Mouse (Mus musculus): ENCODE results near the gene Hsd3b6.
"Not testable (repeated sequence)": the region's sequence is repeated elsewhere in the genome, so short reads cannot be mapped to it uniquely, and the experiment has no call there.

Hsd3b6 gene

DNA sequence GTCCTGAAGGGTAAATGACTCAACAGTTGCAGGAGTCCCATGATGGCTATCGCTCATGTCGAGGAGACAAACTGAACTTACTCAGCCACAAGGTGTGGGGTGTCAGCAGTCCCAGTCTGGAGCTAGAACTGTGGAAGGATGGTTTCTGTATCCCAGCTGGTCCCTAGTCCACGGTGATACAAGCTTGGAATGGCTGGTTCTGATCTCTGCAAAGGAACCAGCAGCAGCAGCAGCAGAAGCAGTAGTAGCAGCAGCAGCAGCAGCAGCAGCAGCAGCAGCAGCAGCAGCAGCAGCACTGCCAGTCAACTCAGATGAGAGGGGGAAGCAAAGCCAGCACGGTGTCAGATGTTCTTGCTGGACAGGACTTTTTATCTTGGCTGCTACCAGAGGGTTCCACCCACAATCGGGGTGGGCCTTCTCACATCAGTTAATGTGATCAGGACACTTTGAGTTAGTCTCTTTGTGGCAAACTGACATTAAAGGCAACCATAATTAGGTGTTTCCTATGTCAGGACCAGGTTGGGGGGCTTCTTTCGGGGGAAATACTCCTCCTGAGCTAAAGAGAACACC is at the start of gene Hsd3b6:
Gene Hsd3b6 (minus strand): TSS at position 343 of the 570 bp plus-strand sequence.
- DNase-seq (ENCODE audit: low spot score in 2 of 2) = no peak

DNA sequence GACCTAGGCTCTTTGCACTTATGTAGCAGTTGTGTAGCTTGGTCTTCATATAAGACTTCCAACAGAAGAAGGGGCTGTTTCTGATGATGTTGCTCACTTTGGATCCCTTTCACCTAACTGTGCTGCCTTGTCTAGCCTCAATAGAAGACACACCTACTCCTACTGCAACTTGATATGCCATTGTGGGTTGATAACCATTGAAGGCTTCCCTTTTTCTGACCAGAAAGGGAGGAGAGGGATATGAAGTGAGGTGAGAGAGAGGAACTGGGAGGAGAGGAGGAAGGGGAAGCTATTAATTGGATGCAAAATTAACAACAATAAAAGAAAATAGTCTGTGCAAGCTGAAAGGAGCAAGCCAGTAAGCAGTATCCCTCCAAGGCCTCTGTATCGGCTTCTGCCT is 48.6 kb upstream of the Hsd3b6 start:
- DNase-seq (ENCODE audit: low spot score in 2 of 2) = no peak

DNA sequence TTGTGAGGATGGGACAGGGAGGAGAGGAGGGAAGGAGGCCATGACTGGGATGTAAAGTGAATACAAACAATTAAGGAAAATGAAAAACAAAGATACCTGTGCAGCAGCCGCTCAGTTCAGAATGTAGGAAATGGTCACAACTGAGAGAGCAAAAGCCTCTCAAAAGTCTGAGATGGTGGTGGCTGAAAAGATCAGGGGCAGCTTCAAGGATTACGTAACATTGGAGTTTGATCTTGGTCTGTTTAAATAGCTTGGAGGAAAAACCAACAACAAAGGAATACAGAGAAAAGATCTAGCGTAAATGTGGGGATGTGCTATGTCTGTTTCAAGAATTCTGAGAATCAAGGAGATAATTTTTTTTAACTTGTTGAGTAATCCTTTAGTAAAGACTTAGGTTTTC is 45.3 kb upstream of the Hsd3b6 start, which contains the start of gene Hsd3b1:
Gene Hsd3b1 (minus strand): TSS at position 219 of the 400 bp plus-strand sequence.
- DNase-seq (ENCODE audit: low spot score in 2 of 2) = no peak

DNA sequence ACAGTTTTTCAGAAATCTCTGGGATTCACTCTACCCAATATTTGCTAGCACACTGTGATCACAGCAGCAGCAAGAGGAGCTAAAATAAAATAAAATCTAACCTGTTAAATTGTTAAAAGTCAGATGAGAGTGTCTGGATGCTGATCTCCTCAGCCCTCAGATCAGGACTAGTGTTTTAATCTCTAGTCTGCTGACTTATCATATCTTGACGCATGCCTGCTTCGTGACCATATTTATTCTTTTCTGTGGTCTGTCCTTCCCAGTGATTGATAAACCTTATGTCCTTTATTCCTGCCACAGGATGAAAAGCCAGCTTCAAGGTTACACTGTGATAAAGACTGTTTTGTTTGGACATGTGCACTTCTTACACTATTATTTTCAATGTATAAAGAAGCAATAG is 43.8 kb upstream of the Hsd3b6 start:
- no peak for DNase-seq (ENCODE audit: low spot score in 2 of 2)

DNA sequence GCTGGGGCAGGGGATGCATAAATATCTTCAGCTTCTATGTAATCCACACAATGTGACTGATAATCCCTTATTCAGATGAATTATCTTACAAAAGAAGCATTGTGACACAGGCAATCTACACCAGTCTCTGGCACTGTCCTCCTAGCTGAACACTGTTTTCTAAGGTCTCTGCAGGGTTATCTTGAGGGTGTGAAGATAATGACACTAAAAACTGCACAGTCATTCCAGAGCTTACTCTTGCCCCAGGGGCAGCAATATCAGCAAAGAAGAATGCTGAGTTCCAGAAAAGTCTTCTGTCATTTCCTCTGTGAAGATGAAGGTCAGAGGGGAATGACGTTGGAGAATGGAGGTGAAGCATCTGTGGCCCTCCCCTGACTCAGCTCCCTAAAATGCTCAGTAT is 42.6 kb upstream of the Hsd3b6 start:
- no peak for DNase-seq (ENCODE audit: low spot score in 2 of 2)

DNA sequence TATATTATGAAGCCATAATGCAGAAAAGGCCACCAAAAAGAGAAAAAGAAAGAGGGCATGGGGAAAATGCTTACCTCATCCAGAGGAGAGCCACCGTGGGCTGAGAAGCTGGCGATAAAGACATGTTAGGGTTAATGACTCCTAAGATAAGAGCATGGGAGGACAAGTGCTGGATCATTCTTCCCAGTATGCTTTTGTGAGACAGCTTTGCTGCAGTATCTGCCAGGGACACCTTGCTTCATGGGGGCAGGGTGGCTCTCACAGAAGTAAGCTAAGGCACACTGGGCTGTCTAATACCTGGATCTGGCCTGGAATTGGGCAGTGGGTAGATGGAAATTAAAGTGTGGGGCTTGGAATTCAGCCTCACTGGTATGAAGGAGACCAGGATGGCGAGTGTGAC is 40.9 kb upstream of the Hsd3b6 start:
- DNase-seq (ENCODE audit: low spot score in 2 of 2) = no peak

DNA sequence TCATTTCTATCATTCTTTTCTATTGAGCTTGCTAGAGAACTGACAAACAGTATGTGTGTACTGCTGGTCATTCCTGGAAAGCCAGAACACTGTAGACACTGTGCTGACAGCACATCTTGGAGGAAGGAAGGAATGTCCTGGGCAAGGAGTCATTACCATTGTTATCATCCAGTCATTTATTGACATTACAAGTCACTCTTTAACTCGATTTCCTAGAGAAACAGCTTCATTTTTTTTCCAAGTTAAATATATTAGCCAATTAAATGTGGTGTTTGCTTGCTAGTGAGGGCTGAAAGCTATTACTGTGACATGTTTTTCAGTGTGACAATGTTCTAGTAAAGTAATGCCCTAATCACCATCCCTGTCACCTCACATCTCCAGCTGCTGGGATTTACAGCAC is 39.4 kb upstream of the Hsd3b6 start:
- DNase-seq (ENCODE audit: low spot score in 2 of 2) = no peak

DNA sequence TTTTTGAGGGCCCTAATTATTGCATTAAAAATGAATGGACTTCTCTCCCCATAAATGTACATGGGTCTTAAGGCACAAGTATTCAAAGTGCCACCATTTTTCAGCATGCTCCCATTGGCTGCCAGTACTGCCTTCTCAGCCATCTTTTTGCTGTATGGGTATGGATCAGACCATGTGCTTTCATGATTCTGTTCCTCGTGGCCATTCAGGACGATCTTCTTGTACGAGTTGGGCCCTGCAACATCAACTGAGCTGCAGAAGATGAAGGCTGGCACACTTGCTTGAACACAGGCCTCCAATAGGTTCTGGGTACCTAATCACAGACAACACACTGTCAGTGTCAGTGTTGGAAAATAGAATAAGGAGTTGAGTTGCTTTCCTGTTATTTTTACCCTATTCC is 38.8 kb upstream of the Hsd3b6 start:
- no peak for DNase-seq (ENCODE audit: low spot score in 2 of 2)

DNA sequence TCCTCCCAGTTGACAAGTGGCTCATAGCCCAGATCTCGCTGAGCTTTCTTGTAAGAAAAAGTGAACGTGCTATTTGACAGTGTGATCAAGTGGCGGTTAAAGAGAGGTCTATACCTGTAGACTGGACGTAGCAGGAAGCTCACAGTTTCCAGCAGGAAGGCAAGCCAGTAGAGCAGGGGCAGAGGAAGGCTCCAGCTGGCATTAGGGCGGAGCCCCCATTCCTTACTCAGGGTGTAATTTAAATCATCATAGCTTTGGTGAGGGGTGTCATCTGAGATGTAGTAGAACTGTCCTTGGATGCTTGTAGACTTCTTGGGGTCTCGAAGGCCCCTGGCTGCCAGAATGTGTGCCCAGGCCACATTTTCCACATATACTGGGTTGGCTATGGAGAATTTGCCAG is 38.4 kb upstream of the Hsd3b6 start:
- DNase-seq (ENCODE audit: low spot score in 2 of 2) = no peak

DNA sequence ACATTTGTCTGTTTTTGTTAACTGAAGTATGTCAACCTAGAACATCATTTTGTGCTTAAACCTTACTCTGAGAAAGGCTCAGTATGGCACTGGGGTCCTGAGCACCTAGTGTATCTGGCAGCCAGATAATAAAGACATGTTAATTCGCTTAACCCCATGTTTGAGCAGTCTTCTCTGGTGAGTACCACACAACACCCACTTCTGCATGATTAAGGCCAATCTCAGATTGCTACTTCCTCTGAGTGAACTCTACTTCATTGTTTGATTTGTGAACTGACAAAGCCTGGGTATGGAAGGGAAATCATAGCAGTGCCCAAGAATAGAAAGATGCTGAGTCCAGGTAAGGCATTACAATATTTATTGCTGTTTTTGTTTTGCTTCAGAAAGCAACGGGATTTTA is 37.6 kb upstream of the Hsd3b6 start:
- DNase-seq (ENCODE audit: low spot score in 2 of 2) = no peak

DNA sequence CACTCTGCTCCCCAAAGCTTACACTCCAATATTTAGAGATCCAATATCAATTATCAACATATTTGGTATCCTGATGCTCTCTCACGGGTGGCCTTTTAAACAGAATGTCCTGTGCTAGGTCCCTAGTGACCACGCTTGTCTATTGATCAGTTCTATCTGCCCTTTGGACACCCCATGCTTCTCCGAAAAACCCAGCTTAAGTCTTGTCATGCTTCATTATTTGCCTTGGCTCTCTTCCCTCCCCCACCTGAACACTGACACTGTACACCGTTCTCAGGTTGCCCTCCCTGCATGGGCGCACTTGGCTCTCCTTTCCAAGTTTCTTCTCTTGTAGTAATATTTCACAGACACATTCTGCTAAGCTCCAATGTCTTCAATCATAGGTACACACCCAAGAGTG is 36.0 kb upstream of the Hsd3b6 start:
- no peak for DNase-seq (ENCODE audit: low spot score in 2 of 2)

DNA sequence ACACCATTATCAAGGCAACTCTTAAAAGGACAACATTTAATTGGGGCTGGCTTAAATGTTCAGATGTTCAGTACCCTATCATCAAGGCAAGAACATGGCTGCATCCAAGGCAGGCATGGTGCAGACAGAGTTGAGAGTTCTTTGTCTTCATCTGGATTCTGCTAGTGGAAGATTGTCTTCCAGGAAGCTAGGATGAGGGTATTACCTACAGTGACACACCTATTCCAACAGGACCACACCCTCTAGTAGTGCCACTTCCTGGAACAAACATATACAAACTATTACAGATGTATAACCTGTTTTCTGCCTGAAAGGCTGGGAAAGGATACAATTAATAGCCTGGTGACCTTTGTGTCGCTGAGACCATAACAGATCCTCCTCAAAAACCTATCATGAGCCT is 34.7 kb upstream of the Hsd3b6 start:
- DNase-seq (ENCODE audit: low spot score in 2 of 2) = no peak

DNA sequence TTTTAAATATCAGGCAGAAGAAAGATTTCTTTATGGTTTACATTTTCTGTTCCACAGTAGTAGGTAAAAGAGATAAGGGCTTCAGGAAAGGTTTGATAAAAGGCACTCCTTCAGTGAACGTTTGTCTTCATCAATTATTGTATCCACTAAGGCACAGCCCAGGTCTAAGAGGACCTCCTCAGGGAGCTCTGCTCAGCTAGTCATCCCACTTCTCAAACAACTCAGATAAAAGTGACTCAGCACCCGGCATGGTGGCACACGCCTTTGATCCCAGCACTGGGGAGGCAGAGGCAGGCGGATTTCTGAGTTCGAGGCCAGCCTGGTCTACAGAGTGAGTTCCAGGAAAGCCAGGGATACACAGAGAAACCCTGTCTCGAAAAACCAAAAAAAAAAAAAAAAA is 1.6 kb downstream of the Hsd3b6 start:
- DNase-seq (ENCODE audit: low spot score in 2 of 2) = not testable (repeated sequence)

DNA sequence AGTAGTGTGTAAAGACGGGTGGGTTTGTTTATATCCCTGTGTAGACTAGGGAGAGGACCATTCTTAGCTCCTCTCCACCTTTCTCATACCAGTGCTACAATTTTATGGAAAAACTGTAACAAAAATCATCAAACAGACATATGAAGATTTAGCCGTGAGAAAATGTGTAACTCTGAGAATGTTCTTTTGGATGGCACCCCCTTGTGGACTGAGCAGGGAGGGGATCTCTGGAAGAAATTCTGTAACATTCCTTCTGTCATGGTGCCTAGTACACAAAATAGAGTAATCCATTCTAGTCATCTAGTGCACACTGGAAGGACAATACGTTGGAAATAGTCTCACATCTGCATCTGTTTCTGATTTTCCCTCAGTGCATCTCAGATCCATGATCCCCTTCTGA is 9.2 kb downstream of the Hsd3b6 start:
- not testable (repeated sequence) for DNase-seq (ENCODE audit: low spot score in 2 of 2)

DNA sequence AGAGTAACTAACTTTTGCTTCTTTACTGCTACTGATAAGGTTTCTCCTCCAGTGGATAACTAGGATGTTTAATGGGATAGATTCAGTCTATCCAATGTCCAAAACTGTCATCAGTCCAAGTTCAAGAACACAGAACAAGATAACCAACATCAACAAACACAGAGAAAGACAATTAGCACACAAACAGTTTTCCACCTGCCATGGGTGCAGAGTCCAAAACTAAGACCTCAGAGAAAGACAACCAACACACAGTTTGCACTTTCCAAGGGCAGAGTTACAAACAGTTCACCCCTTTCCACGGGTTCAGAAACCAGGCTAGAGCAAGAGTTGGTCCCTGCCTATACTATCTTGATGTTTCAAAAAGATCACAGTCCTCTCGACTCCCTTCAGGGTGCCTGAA is 27.7 kb downstream of the Hsd3b6 start:
- DNase-seq (ENCODE audit: low spot score in 2 of 2) = no peak

DNA sequence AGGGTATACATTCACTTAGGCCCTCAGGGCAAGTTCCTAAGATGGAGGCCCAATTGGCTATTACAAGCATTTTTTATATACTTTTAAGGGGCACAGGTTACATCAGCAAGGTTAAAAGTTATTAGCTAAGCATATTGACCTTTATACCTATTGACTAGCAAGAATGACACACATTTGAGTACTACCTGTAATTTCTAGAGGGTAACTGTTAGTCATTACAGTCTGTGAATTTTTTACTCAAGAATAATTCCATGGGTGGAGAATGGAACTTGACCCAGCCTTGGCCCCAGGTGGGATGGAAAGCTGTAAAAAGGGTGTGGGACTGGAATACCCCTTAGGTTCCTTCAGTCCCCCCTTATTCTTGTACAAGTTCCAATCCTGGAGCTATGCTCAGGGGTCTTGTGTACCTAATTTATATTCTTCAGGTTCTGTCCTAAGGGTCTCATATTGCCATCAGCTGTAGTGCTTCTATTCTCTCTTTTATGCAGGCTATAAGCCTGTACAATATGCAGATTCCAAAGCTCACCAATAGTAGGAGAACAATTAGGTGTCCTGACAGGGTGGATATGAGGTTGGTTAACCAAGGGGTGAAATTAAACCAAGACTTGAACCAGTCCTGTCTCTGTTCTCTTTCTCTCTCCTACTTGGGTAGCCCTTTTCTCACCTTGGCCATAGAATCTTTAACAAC is 31.9 kb downstream of the Hsd3b6 start:
- no peak for DNase-seq (ENCODE audit: low spot score in 2 of 2)

DNA sequence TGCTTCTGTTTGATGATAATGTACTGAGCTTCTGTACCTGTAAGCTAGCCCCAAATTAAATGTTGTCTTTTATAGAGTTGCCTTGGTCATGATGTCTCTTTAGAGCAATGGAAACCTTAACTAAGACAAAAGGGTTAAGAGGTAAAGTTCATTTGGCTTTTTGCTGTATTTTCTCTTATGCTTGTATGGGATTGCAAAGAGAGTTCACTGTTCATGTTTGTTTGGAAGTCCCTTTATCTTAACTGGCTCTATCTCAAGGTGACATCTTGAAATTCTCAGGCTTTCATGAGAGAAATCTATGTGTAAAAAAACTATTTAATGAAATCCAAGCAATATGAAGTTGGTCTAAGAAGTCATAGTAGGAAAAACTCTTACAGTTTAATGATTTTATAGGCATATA is 33.3 kb downstream of the Hsd3b6 start:
- no peak for DNase-seq (ENCODE audit: low spot score in 2 of 2)

DNA sequence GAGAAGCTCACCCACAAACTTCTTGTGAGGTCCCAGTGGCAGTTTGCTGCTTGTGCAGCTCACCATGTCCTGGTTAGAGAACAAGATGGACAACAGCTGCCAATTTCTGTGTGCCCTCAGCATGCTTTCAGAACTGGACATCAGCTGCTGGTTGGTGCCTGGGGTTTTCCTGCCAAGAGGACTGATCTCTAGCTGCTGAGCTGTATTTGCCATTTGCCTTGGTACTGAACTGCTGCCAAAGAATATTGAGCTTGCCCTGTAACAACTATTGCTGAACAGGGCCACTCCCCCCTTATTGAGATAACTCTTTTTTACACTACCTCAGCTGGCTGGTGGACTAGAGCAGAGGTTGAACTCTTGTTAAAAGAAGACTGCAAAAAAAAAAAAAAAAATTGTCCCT is 50.1 kb downstream of the Hsd3b6 start:
- no peak for DNase-seq (ENCODE audit: low spot score in 2 of 2)

DNA sequence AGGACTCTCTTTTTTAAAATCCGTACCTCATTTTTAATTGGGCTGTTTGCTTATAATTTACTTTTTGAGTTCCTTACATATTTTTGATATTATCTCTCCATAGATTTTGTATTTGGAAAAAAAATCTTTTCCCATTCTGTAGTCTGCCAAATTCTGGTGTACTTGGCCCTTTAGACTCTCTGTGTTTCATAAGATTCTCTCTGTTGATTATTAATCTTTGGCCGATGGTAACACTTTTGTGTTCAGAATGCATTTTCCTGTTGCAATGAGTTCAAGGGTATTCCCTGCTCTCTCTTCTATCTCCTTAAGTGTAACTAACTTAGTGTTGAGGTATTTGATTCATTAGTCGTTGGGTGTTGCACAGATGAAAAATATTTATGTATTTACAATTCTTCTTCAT is 57.4 kb downstream of the Hsd3b6 start:
- no peak for DNase-seq (ENCODE audit: low spot score in 2 of 2)
